Mouse (Mus musculus) stomach, postnatal 0 days (tissue): Measurements from ENCODE around the gene Nanog. TPM values are rescaled to one million over a fixed set of nuclear protein-coding genes. Genes with fewer than 3 reads are reported as not detected.

ENCODE experiments used
- ATAC-seq: fragments of 200-750 bp; cut with Nextera tagmentation; 2 replicates; pipeline ENCODE4 v1.8.0; 2017; ENCODE audit not compliant: low FRiP score, low TSS enrichment
- DNase-seq: peaks from one replicate; pipeline ENCODE4 v3.0.0-alpha.2; 2016; ENCODE audit warnings: low spot score
- H3K27ac ChIP-seq: fragments of 300-500 bp; sonication (generic); replicated peaks from 2 replicates; pipeline ENCODE4 v1.5.1; 2014; ENCODE audit warnings: mild to moderate bottlenecking, control low read depth
- H3K27me3 ChIP-seq: fragments of 300-500 bp; sonication (generic); 2 replicates; pipeline ENCODE4 v1.6.1; 2014; ENCODE audit warnings: low read length; ENCODE audit not compliant: control insufficient read depth, insufficient read depth
- H3K36me3 ChIP-seq: fragments of 300-500 bp; sonication (generic); 2 replicates; pipeline ENCODE4 v1.6.1; 2014; ENCODE audit warnings: low read length, mixed read lengths; ENCODE audit not compliant: control insufficient read depth, insufficient read depth
- H3K4me1 ChIP-seq: fragments of 300-500 bp; sonication (generic); replicated peaks from 2 replicates; pipeline ENCODE4 v1.6.1; 2014; ENCODE audit warnings: antibody characterized with exemption; ENCODE audit not compliant: control insufficient read depth, insufficient read depth
- H3K4me2 ChIP-seq: fragments of 300-500 bp; sonication (generic); replicated peaks from 2 replicates; pipeline ENCODE4 v1.6.1; 2014; ENCODE audit warnings: low read depth, mild to moderate bottlenecking, control low read depth, moderate library complexity
- H3K4me3 ChIP-seq: fragments of 300-500 bp; sonication (generic); 2 replicates; pipeline ENCODE4 v1.5.1; 2014; ENCODE audit warnings: low read depth, low read length, control low read depth
- H3K9ac ChIP-seq: fragments of 300-500 bp; sonication (generic); 2 replicates; pipeline ENCODE4 v1.6.1; 2014; ENCODE audit warnings: mild to moderate bottlenecking, low read length, control low read depth, mixed read lengths
- H3K9me3 ChIP-seq: fragments of 300-500 bp; sonication (generic); 2 replicates; pipeline ENCODE4 v1.6.1; 2016; ENCODE audit warnings: low read length; ENCODE audit not compliant: control insufficient read depth
- CTCF ChIP-seq: IDR thresholded peaks from 2 replicates; pipeline ENCODE4 v1.5.1; 2016; ENCODE audit warnings: antibody characterized with exemption, low read depth, mild to moderate bottlenecking, moderate library complexity
- EP300 ChIP-seq: optimal IDR thresholded peaks from 2 replicates; pipeline ENCODE3; 2016; ENCODE audit warnings: antibody characterized with exemption
- WGBS: fragments of 180-500 bp; shearing (Covaris S2); extraction: QIAGEN DNeasy Blood & Tissue Kit; methylation state at CpG from one replicate; pipeline ENCODE4 v1.1.7; 2014; 5-methylcytosine and 5-hydroxymethylcytosine counted together
- polyA plus RNA-seq: library from polyadenylated mRNA; unstranded; fragments of >200 nt; fragmentation: Nextera tagmentation; extraction: Ambion mirVana; gene quantifications from 2 replicates; pipeline ENCODE4 v1.2.1, GENCODE M21; 2015

The Nanog gene
- polyA plus RNA-seq: 0.06 and 0.07 TPM in 2 replicates

DNA sequence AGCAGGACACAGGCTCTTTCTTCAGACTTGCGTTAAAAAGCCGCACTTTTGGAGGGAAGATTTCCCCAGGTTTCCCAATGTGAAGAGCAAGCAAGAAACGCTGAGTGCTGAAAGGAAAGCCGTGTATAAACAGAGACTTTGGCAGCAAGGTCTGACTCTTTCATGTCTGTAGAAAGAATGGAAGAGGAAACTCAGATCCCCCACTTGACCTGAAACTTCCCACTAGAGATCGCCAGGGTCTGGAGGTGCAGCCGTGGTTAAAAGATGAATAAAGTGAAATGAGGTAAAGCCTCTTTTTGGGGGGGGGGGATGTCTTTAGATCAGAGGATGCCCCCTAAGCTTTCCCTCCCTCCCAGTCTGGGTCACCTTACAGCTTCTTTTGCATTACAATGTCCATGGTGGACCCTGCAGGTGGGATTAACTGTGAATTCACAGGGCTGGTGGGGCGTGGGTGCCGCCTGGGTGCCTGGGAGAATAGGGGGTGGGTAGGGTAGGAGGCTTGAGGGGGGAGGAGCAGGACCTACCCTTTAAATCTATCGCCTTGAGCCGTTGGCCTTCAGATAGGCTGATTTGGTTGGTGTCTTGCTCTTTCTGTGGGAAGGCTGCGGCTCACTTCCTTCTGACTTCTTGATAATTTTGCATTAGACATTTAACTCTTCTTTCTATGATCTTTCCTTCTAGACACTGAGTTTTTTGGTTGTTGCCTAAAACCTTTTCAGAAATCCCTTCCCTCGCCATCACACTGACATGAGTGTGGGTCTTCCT lies at the start of gene Nanog:
TSS of gene Nanog (plus strand) at position 454 of the 765 bp plus-strand sequence.
- no peak for ATAC-seq
- Histone ChIP-seq H3K9me3 (no peaks in the 10 kb centered on the region), H3K4me3 (no peak within 1 kb of the TSS), H3K4me1 (0 out of 2 replicates have a peak, but pooled peaks cover 3% of the 10 kb centered on the region), H3K27ac (no peak within 1 kb of the TSS), H3K4me2 (no peak within 1 kb of the TSS), H3K36me3 (no peaks in the 10 kb centered on the region), H3K9ac (no peak within 1 kb of the TSS), H3K27me3 (no peaks in the 10 kb centered on the region)
- DNase-seq: no peak
- TF ChIP-seq CTCF (no peak), EP300 (no peak)
- 21% methylated on average over 12 of the region's 12 CpGs for WGBS

DNA sequence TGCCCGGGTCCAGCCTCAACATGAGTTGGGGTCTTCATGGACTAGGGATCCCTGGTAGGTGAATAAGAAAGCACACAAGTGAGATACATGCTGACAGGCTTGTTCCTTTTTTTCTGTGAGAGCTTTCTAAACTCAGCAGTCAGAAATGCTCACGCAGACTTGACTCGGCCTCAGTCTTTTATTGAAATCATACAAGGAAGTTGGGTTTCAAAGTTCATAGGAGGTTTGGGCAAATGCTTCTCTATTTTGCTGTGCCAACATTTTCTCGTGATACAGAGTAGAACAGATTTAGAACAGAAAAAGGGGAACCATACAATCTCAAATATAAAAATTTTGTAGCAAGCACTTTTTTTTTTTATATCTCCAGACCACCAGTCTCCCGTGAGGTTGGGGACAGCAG lies 49.7 kb upstream of the Nanog start:
- no peak for ATAC-seq
- H3K9me3 ChIP-seq: no peaks in the 10 kb centered on the region
- TF ChIP-seq EP300 (no peak), CTCF (no peak)

DNA sequence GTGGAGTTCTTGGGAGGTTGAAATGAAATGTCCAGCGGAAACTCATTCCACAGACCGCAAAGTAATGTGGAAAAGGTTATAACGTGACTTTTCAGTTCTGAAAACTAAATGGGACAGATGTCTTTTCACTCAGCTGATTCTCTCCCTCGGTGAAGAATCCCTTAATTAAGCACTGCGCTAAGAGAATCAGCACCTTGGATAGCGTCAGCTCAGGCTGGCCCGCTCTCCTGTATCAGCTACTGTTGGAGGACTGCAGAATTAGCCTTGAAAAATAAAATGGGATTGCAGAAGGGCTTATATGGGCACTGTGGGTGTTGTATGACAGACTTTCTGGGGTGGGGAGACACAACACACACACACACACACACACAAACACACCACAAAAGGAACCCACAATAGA lies 47.7 kb upstream of the Nanog start:
- DNase-seq: peak; percentile 35
- H3K4me1 ChIP-seq: no peaks in the 10 kb centered on the region
- no peak for ATAC-seq
- H3K36me3 ChIP-seq: no peaks in the 10 kb centered on the region
- H3K9ac ChIP-seq: no peak overlapping the region
- H3K27me3 ChIP-seq: no peaks in the 10 kb centered on the region
- 11% methylated on average over 7 of the region's 7 CpGs for WGBS
- H3K9me3 ChIP-seq: no peaks in the 10 kb centered on the region
- TF ChIP-seq EP300 (no peak), CTCF (no peak)
- H3K4me2 ChIP-seq: no peak overlapping the region
- no peak overlapping the region for H3K27ac ChIP-seq
- no peak overlapping the region for H3K4me3 ChIP-seq

More for the DNA sequence above, 49.7 kb upstream of the Nanog start:
- H3K4me3 ChIP-seq: no peak overlapping the region
- H3K27me3 ChIP-seq: no peaks in the 10 kb centered on the region
- no peaks in the 10 kb centered on the region for H3K4me1 ChIP-seq
- DNase-seq: no peak
- H3K9ac ChIP-seq: no peak overlapping the region
- H3K4me2 ChIP-seq: no peak overlapping the region
- no peaks in the 10 kb centered on the region for H3K36me3 ChIP-seq
- no peak overlapping the region for H3K27ac ChIP-seq
- 75% methylated on average over 5 of the region's 5 CpGs for WGBS

DNA sequence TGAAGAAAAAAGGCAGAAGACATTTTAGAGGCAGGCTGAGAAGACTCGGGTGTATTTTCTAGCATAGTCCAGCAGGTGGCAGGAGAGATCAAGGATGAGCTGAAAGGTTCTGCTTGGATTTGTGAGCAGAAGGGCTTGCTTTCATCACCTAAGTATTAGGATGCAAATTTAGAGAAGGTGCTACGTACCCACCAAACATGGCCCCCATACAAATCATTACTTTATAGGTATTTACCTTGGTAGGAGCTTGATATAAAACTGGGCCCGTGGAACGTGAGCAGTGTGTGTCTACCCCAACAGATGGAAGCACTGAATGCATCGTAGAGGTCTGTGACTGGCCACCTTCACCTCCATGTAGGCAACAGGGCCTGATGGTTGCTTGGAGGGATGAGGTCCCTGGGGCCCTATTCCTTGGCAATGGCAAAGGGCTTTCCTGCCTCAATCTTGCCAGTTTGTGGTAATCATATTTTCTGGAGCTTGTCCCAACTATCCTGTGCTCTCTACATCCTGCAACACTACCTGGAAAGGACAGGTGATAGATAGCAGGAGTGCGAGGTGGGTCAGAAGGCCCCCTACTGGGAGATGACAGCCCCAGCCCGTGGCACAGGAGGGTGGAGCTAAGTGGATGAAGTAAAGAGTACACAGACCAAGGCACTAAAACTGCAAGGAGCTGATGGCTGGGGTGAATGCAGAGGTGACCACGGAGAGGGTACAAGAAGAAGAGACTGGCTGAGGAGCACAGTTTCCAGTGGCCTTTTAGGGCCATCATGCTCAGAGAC lies 46.5 kb upstream of the Nanog start:
- no peaks in the 10 kb centered on the region for H3K9me3 ChIP-seq
- no peaks in the 10 kb centered on the region for H3K4me1 ChIP-seq
- H3K9ac ChIP-seq: no peak overlapping the region
- DNase-seq (peak; percentile 38), ATAC-seq (no peak)
- WGBS: 28% methylated on average over 8 of the region's 8 CpGs
- H3K4me2 ChIP-seq: no peak overlapping the region
- H3K36me3 ChIP-seq: no peaks in the 10 kb centered on the region
- TF ChIP-seq EP300 (no peak), CTCF (peak; percentile 81)
- H3K27ac ChIP-seq: no peak overlapping the region
- H3K27me3 ChIP-seq: no peaks in the 10 kb centered on the region
- H3K4me3 ChIP-seq: no peak overlapping the region

DNA sequence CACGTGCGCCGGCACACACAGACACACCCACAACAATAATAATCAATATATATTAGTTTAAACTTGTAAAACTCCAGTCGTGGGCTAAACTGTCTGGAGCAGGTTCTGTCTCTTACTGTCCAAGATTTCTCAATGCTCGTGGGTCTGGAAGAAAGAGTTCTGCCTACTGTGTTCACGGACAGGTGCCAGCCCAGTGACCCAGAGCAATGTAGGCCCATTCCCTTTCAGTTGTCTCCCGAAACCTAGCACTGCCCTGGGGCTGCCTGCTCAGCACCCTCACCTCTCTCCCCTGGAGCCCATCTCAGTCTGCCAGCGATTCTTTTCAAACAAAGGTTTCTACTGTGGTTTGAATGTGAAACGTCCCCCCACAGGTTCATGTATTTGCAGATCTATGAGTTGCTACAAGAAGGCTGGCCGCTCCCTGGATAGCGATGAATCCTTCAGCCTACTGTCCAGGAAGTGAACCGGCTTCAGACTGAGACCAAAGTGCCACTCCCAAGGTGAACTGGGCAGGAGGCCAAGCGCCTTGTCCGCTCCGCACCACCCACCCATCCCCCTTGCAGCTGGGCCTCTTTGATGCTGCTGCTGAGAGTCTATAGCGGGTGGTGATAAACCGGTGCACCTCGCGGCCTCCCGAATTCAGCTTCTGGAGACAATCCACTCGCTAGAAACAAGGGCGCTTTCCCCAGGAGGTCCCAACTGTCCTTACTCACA lies 44.6 kb upstream of the Nanog start:
- Histone ChIP-seq H3K9ac (no peak overlapping the region), H3K4me3 (no peak overlapping the region), H3K4me2 (no peak overlapping the region), H3K4me1 (no peaks in the 10 kb centered on the region), H3K27ac (no peak overlapping the region), H3K9me3 (no peaks in the 10 kb centered on the region), H3K36me3 (no peaks in the 10 kb centered on the region), H3K27me3 (no peaks in the 10 kb centered on the region)
- TF ChIP-seq EP300 (no peak), CTCF (no peak)
- ATAC-seq (0 out of 2 replicates have a peak, but pooled peaks have one; percentile 41), DNase-seq (peak; percentile 72)
- 24% methylated on average over 22 of the region's 22 CpGs for WGBS
